Mouse (Mus musculus) liver, embryonic 14.5 days (tissue): ENCODE measurements around the gene Fgf7.

Experiments
- CTCF ChIP-seq: IDR thresholded peaks from 2 replicates; pipeline ENCODE4 v1.5.1; 2016; ENCODE audit warnings: antibody characterized with exemption, low read depth, control low read depth
- EP300 ChIP-seq: IDR thresholded peaks from 2 replicates; pipeline ENCODE4 v1.6.1; 2016; ENCODE audit warnings: antibody characterized with exemption, low read depth

GRCm38 (mm10) chr2:126052749-126053557, 18.5 kb downstream of the Fgf7 start:
- TF ChIP-seq CTCF, result no peak
- TF ChIP-seq EP300, result no peak
